Mouse (Mus musculus) c-Kit-positive CD71-negative TER-119-negative erythroid progenitor cells, embryonic 14.5 days (primary cell): ENCODE results near the gene Adck1.
"Not testable (repeated sequence)": the region's sequence is repeated elsewhere in the genome, so short reads cannot be mapped to it uniquely, and the experiment has no call there.

Experiments used
- DNase-seq: peaks from one replicate; pipeline ENCODE4 v3.0.0-alpha.2; 2013; ENCODE audit warnings: low read depth

Adck1 gene

GRCm38 (mm10) chr12:88426926-88427325, 66.6 kb downstream of the Adck1 start:
- no peak for DNase-seq

GRCm38 (mm10) chr12:88428735-88429134, 68.4 kb downstream of the Adck1 start:
- DNase-seq = peak; percentile 13

- DNase-seq = no peak
These were observed 71.9 kb downstream of the Adck1 start for GRCm38 (mm10) chr12:88432277-88432676.

- no peak for DNase-seq
These were observed 72.8 kb downstream of the Adck1 start for GRCm38 (mm10) chr12:88433171-88433570.

- no peak for DNase-seq
These were observed 76.8 kb downstream of the Adck1 start for GRCm38 (mm10) chr12:88436962-88437750.

DNA sequence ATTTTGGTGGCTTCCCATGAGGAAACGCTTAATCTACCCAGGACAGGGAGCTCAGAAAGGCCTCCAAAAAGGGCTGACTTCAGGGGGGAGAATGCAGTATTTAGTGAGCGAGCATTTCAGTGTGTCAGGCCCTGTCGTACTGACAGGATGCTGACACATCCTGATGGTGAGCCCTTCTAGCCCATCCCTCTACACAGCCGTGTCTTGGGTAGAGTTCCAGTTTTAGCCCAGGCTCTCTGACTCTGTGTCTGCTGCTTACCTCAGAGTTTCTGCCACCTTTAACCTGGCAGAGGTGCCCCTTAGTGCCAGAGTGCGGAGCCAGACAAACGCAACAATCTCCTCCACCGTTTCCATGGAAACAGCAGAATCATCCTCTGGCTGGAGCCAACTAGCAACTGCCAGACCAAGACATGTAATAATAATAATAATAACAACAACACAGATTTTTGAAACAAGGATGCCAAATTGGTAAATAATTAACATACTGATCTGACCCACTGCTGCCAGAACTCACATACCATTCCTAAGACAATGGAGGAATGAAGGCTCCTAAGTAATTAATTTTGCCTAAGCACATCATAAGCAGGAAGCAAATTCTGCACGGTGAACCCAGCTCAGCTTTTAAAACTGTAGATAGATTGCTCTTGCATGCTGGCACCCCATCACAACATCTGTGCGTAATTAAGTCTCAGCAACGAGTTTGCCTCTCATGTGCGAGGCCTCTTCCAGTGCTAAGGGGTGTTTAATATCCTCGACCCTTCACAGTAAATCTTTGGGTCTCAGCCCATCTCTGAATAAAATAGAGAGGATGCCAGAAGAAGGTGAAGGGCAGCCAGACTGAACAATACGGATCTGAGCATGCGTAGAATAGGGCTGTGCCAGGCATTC, 81.8 kb downstream of the Adck1 start:
- no peak for DNase-seq

DNA sequence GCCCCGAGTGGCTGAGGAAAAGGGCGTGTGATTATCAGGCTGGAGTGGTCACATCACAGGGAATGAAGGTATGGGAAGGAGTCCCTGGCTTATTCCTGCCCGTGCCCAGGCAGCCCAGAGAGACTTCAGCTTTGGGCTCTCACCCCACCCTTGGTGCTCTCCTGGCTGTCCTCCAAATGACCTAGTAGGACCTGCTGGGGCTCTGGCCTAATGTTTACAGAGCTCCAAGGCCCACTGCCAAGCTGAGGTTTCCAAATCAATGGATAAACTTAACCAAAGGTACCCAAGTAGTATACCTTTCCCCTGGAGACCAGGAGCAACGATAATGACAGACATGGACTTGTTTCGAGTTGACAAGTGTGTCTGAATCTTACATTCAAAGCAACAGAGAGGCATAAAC, 83.7 kb downstream of the Adck1 start:
- no peak for DNase-seq

GRCm38 (mm10) chr12:88445471-88445870, 85.1 kb downstream of the Adck1 start:
- no peak for DNase-seq

DNA sequence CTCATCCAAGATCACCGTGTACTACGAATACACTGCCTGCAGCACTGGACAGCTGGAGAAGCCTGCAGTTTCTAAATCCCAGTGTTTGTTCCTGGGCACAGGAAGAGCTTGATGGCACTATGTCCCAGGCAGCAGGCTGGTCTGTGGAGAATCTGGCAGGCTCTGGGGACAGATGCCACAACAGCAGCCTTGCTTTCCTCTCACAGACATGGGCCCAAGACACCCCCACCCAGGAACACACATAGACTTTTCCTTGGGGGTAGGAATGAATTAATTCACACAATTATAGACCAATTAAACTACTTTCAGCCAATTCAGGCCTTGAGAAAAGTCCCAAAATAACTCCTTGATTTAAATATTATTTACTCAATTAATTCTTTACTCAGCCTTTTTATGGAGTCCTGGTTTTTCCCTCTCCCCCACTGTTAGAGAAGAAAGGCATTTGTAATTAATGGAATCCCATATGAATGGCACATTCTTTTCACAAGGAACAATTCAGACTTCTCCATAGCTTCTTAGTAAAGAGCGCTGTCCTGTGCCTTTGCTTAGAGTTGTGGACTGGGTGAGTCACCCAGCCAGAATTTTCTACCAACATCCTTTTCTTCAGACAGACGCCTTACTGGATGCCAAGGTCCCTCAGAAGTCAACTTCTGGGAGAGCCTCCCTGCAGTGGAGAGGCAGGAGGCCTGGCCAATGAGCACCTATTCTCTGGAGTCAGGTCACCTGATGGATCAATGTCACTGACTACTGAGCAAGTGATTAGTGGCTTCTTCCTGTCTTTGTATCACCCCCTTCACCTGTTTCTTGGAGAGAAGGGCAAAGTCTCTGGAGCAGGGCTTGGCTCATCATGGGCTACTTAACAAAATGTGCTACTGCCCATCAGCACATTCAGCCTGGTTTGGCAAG, 90.6 kb downstream of the Adck1 start:
- no peak for DNase-seq

DNA sequence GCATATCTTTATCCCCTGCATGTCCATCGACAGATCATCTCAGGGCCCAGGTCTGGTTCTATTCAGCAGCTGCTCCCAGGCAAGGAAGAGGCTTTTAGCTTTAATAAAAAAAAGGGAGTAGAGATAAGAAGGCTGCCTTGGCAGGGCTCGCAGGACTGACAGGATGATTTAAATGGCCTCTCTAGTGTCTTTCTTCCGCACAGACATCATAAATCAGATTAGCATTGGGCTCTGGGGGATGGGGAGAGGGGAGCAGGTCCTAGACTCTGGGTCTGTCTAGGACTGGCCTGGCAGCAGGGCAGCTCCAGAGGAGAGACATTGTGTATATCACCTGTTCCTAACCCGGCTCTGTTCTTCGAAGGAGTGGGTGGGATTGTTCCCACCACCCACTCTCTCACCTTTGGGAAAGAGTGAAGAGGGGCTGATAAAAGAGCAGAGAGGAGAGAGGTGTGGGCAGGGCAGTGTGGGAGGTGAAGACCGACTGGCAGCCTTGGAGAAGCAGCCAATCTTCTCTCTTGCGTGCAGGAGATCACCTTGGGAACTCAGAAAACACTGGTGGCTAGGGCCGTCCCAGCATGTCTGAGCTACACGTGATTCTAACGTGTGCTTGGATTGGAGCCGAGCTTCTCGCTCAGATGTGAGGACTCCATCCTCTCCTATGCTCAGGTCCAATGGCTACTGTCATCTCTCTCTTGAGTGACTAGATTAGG, 94.5 kb downstream of the Adck1 start:
- DNase-seq = no peak

- DNase-seq = no peak
These were observed 96.7 kb downstream of the Adck1 start for GRCm38 (mm10) chr12:88457021-88457420.

- DNase-seq = no peak
These were observed 98.6 kb downstream of the Adck1 start for GRCm38 (mm10) chr12:88458936-88459335.

DNA sequence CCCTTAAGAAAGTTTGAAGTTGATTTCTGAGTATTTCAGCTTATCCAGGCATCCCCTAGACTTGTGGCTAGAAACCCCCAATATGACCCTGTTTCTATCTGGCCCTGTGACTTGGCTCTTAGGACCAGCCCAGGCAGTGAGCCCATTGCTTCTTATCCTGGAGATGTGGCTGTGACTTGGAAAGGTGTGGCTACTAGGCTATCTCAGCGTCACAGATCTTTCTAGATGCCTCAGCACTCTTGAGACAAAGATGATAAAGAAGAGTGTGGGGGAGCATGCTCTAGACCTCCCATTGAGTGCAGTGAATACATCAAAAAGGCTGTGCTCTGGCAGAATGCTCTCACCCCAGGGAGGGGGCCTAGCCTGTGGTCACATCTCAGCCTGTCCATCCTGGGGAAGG, 99.1 kb downstream of the Adck1 start:
- no peak for DNase-seq

DNA sequence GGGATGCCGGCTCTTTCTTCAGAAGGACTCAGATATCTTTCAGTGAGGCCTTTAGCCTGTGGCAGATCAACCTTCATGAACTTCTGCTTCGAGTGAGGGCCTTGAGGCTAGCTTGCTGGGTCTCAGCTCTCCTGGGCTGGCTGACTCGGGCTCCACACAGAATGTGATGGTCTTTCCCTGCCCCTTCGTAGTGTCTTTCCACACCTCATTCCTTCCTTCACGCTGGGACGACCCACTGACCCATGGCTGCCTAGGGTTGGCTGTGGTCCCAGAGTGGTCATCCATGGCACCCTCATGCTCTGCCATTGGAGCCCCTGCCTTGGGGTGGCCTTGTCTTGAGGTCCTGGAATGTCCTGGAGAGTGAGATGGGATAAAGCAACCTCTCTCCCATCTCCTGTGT, 100.7 kb downstream of the Adck1 start:
- DNase-seq = no peak

- DNase-seq = no peak
These were observed 103.4 kb downstream of the Adck1 start for GRCm38 (mm10) chr12:88463588-88464290.

- no peak for DNase-seq
These were observed 106.4 kb downstream of the Adck1 start for GRCm38 (mm10) chr12:88466801-88467200.

- DNase-seq = no peak
These were observed 106.9 kb downstream of the Adck1 start for GRCm38 (mm10) chr12:88467257-88467656.

- DNase-seq = no peak
These were observed 107.6 kb downstream of the Adck1 start for GRCm38 (mm10) chr12:88467935-88468465.

DNA sequence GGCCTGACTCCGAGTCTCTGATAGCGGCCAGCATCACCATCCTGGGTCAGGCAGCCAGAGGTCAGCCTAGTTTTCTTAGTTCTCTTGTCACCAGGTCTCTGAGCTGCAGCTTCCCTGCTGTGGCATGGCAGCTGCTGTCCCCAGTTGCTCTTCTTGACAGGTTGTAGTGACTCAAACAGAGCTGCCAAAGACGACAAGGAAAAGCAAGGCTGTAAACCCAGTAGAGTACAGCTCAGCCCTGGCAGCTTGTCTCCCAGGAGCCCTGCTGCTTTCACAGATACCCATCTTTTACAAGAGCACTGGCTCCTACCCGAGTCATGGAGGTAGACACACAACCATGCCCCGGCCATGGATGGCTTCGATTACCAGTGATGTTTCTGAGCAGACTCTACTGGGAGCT, 108.3 kb downstream of the Adck1 start:
- no peak for DNase-seq

DNA sequence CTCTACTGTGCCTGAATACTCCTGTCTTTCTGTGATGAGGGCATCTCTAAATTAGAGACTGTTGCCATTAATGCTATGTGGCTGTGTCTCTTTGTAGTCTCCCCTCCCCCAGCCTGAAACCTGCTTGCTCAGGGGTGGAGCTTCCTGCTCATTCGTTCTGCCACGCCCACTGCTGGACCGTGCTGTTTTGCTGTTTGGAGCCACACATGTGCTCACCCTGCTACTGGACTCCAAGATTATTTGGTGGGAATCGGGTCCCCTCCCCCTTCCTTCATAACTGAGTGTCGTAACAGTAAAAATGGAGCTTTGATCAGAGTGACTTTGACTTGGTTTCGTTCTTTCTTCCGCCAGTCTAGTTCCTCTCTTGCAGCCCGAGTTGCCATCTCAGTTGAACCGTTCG, 111.5 kb downstream of the Adck1 start:
- not testable (repeated sequence) for DNase-seq

DNA sequence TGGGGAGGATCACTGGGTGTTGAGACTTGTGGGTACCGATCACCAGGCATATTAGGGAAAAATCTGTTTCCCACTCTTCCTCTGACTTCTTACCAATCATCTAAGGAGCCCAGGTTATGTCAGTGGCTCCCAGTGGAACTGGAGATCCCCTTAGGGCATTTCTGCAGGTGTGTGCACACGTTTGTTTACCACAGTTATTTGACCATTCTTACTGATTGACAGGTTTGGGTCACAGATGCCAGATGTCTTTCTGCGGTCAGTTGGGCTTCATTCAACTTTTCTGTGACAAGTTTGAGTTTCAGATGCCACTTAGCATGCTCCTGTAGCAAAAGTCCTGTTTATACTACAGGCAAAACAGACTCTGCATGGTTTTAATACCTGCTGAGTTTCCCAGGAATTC, 112.5 kb downstream of the Adck1 start:
- no peak for DNase-seq
